Mouse (Mus musculus) lung, embryonic 14.5 days (tissue): ENCODE results near the gene Phactr3. TPM values are rescaled to one million over a fixed set of nuclear protein-coding genes. Genes with fewer than 3 reads are reported as not detected.

ENCODE experiments used
- ATAC-seq: fragments of 200-750 bp; cut with Nextera tagmentation; 2 replicates; pipeline ENCODE4 v1.8.0; 2017; ENCODE audit warnings: mild to moderate bottlenecking, moderate TSS enrichment, moderate library complexity; ENCODE audit not compliant: insufficient read depth
- DNase-seq: peaks from one replicate; pipeline ENCODE4 v3.0.0-alpha.2; 2015
- H3K27ac ChIP-seq: fragments of 300-500 bp; sonication (generic); 2 replicates; pipeline ENCODE4 v1.5.1; 2014; ENCODE audit warnings: low read depth, mild to moderate bottlenecking, moderate library complexity
- H3K27me3 ChIP-seq: fragments of 300-500 bp; sonication (generic); 2 replicates; pipeline ENCODE4 v1.6.1; 2014; ENCODE audit warnings: low read length, control low read depth; ENCODE audit not compliant: insufficient read depth
- H3K36me3 ChIP-seq: fragments of 300-500 bp; sonication (generic); 2 replicates; pipeline ENCODE4 v1.6.1; 2014; ENCODE audit warnings: control low read depth; ENCODE audit not compliant: insufficient read depth
- H3K4me1 ChIP-seq: fragments of 300-500 bp; sonication (generic); 2 replicates; pipeline ENCODE4 v1.6.1; 2014; ENCODE audit warnings: antibody characterized with exemption, control low read depth; ENCODE audit not compliant: insufficient read depth
- H3K4me2 ChIP-seq: fragments of 300-500 bp; sonication (generic); 2 replicates; pipeline ENCODE4 v1.6.1; 2014; ENCODE audit warnings: mild to moderate bottlenecking
- H3K4me3 ChIP-seq: fragments of 300-500 bp; sonication (generic); 2 replicates; pipeline ENCODE4 v1.5.1; 2014; ENCODE audit warnings: low read depth, low read length
- H3K9ac ChIP-seq: fragments of 300-500 bp; sonication (generic); 2 replicates; pipeline ENCODE4 v1.6.1; 2014
- H3K9me3 ChIP-seq: fragments of 300-500 bp; sonication (generic); 2 replicates; pipeline ENCODE4 v1.6.1; 2016; ENCODE audit warnings: low read depth, low read length, control low read depth
- CTCF ChIP-seq: IDR thresholded peaks from 2 replicates; pipeline ENCODE4 v1.5.1; 2016; ENCODE audit warnings: antibody characterized with exemption, low read depth
- WGBS: fragments of 180-500 bp; shearing (Covaris S2); extraction: QIAGEN DNeasy Blood & Tissue Kit; methylation state at CpG from one replicate; pipeline ENCODE4 v1.1.7; 2014; 5-methylcytosine and 5-hydroxymethylcytosine counted together
- polyA plus RNA-seq: library from polyadenylated mRNA; unstranded; fragments of >200 nt; fragmentation: Nextera tagmentation; extraction: Ambion mirVana; gene quantifications from 2 replicates; pipeline ENCODE4 v1.2.1, GENCODE M21; 2014

Phactr3 gene
- polyA plus RNA-seq, 1 experiment from 2014 or later, result 0.33 TPM

- ATAC-seq, result peak; percentile 78; the same call in 1 of the 2 replicates
- no peak overlapping the region for H3K4me3 ChIP-seq
- H3K9ac ChIP-seq, result no peak overlapping the region
- no peaks in the 10 kb centered on the region for H3K27me3 ChIP-seq
- DNase-seq, result peak; percentile 41
- WGBS, result 40% methylated on average over 8 of the region's 8 CpGs
- H3K9me3 ChIP-seq, result no peaks in the 10 kb centered on the region
- peak; percentile 36; the same call in 1 of the 2 replicates for TF ChIP-seq CTCF
- no peaks in the 10 kb centered on the region for H3K36me3 ChIP-seq
- no peak overlapping the region for H3K4me2 ChIP-seq
- no peak overlapping the region for H3K27ac ChIP-seq
- H3K4me1 ChIP-seq, result no peaks in the 10 kb centered on the region
Observed at GRCm38 (mm10) chr2:178247274-178247673, 128.5 kb downstream of the Phactr3 start.

- TF ChIP-seq CTCF, result no peak
Observed at GRCm38 (mm10) chr2:178257117-178257825, 138.5 kb downstream of the Phactr3 start.

GRCm38 (mm10) chr2:178257986-178258555, 139.3 kb downstream of the Phactr3 start:
- no peak for ATAC-seq
- H3K36me3 ChIP-seq, result no peaks in the 10 kb centered on the region
- H3K27me3 ChIP-seq, result no peaks in the 10 kb centered on the region
- no peak overlapping the region for H3K9ac ChIP-seq
- TF ChIP-seq CTCF, result no peak
- WGBS, result 8% methylated on average over 1 of the region's 2 CpGs
- no peaks in the 10 kb centered on the region for H3K9me3 ChIP-seq
- no peak overlapping the region for H3K27ac ChIP-seq
- no peak for DNase-seq
- H3K4me3 ChIP-seq, result no peak overlapping the region
- no peaks in the 10 kb centered on the region for H3K4me1 ChIP-seq
- H3K4me2 ChIP-seq, result no peak overlapping the region

More at GRCm38 (mm10) chr2:178257117-178257825, 138.5 kb downstream of the Phactr3 start:
- Histone ChIP-seq H3K4me2 (no peak overlapping the region), H3K9ac (no peak overlapping the region), H3K4me1 (no peaks in the 10 kb centered on the region), H3K36me3 (no peaks in the 10 kb centered on the region), H3K4me3 (no peak overlapping the region), H3K27ac (no peak overlapping the region), H3K9me3 (no peaks in the 10 kb centered on the region), H3K27me3 (no peaks in the 10 kb centered on the region)
- ATAC-seq, result peak; percentile 72
- DNase-seq, result no peak
- WGBS, result 0% methylated on average over 3 of the region's 3 CpGs

- Histone ChIP-seq H3K9me3 (no peaks in the 10 kb centered on the region), H3K4me3 (no peak overlapping the region), H3K27me3 (no peaks in the 10 kb centered on the region), H3K9ac (no peak overlapping the region), H3K4me2 (no peak overlapping the region), H3K27ac (no peak overlapping the region), H3K4me1 (no peaks in the 10 kb centered on the region), H3K36me3 (no peaks in the 10 kb centered on the region)
- DNase-seq, result no peak
- no peak for TF ChIP-seq CTCF
- WGBS, result 75% methylated on average over 4 of the region's 4 CpGs
- no peak for ATAC-seq
Observed at GRCm38 (mm10) chr2:178263055-178263454, 144.3 kb downstream of the Phactr3 start.

- WGBS, result 4% methylated on average over 8 of the region's 8 CpGs
- Histone ChIP-seq H3K9me3 (no peaks in the 10 kb centered on the region), H3K9ac (no peak overlapping the region), H3K27ac (no peak overlapping the region), H3K27me3 (no peaks in the 10 kb centered on the region), H3K4me1 (no peaks in the 10 kb centered on the region), H3K36me3 (no peaks in the 10 kb centered on the region), H3K4me3 (no peak overlapping the region), H3K4me2 (no peak overlapping the region)
- peak; percentile 88 for TF ChIP-seq CTCF
- ATAC-seq (peak; percentile 81; the same call in 1 of the 2 replicates), DNase-seq (peak; percentile 87)
Observed at GRCm38 (mm10) chr2:178264389-178264788, 145.6 kb downstream of the Phactr3 start.

GRCm38 (mm10) chr2:178265454-178265853, 146.7 kb downstream of the Phactr3 start:
- H3K4me2 ChIP-seq, result no peak overlapping the region
- DNase-seq (no peak), ATAC-seq (peak; percentile 18; the same call in 1 of the 2 replicates)
- H3K4me1 ChIP-seq, result no peaks in the 10 kb centered on the region
- H3K36me3 ChIP-seq, result no peaks in the 10 kb centered on the region
- H3K27me3 ChIP-seq, result no peaks in the 10 kb centered on the region
- no peak overlapping the region for H3K27ac ChIP-seq
- WGBS, result 21% methylated on average over 2 of the region's 2 CpGs
- H3K9me3 ChIP-seq, result no peaks in the 10 kb centered on the region
- TF ChIP-seq CTCF, result no peak
- H3K9ac ChIP-seq, result no peak overlapping the region
- no peak overlapping the region for H3K4me3 ChIP-seq

- no peak overlapping the region for H3K27ac ChIP-seq
- no peaks in the 10 kb centered on the region for H3K36me3 ChIP-seq
- H3K4me1 ChIP-seq, result no peaks in the 10 kb centered on the region
- WGBS, result 63% methylated on average over 2 of the region's 2 CpGs
- H3K9ac ChIP-seq, result no peak overlapping the region
- no peak for ATAC-seq
- no peaks in the 10 kb centered on the region for H3K9me3 ChIP-seq
- no peak for DNase-seq
- H3K4me3 ChIP-seq, result no peak overlapping the region
- H3K27me3 ChIP-seq, result no peaks in the 10 kb centered on the region
- TF ChIP-seq CTCF, result no peak
- no peak overlapping the region for H3K4me2 ChIP-seq
Observed at GRCm38 (mm10) chr2:178270794-178271193, 152.0 kb downstream of the Phactr3 start.
